Mouse (Mus musculus) CH12.LX (cell line): ENCODE results near the gene Trim9. TPM values are rescaled to one million over a fixed set of nuclear protein-coding genes. Genes with fewer than 3 reads are reported as not detected.
A peak's percentile ranks its signal among the peaks of the same experiment; 100 is the strongest.

Experiments
- DNase-seq: peaks from one replicate; pipeline ENCODE4 v3.0.0-alpha.2; 2013; ENCODE audit errors: extremely low read depth
- H3K27ac ChIP-seq: 2 replicates; pipeline ENCODE4 v1.5.1; 2012; ENCODE audit warnings: low read depth, mild to moderate bottlenecking, control low read depth, moderate library complexity; ENCODE audit not compliant: insufficient read depth
- H3K27me3 ChIP-seq: replicated peaks from 2 replicates; pipeline ENCODE3; 2012; ENCODE audit warnings: inconsistent platforms
- H3K36me3 ChIP-seq, 2 experiments: replicated peaks in 1 of 2; 2 replicates each; pipeline versions ENCODE3 to v1.6.1; 2012; ENCODE audit warnings: inconsistent platforms in 1 of 2, low read length in 1 of 2, mild to moderate bottlenecking in 1 of 2, mixed read lengths in 1 of 2, moderate library complexity in 1 of 2; ENCODE audit not compliant: control insufficient read depth in 1 of 2, insufficient read depth in 1 of 2
- H3K4me1 ChIP-seq, 2 experiments: 2 replicates each; pipeline ENCODE4 v1.6.1; 2012; ENCODE audit warnings: inconsistent platforms in 1 of 2, moderate library complexity in 1 of 2; ENCODE audit not compliant: insufficient read depth in 2 of 2, control insufficient read depth in 1 of 2
- H3K4me2 ChIP-seq: 2 replicates; pipeline ENCODE4 v1.6.1; 2012; ENCODE audit warnings: low read depth, mild to moderate bottlenecking, control low read depth; ENCODE audit not compliant: poor library complexity, insufficient read depth, severe bottlenecking
- H3K4me3 ChIP-seq, 3 experiments: fragments of 150-350 bp in 1 of 3; sonication (generic) in 1 of 3; replicated peaks in 1 of 3; 2 replicates each; pipeline versions ENCODE3 to v1.5.1; 2011 to 2012; ENCODE audit warnings: low read depth in 2 of 3, low read length in 2 of 3, mild to moderate bottlenecking in 2 of 3, moderate library complexity in 2 of 3, control low read depth in 1 of 3, improper control_type of control experiment in 1 of 3, inconsistent platforms in 1 of 3, mixed read lengths in 1 of 3; ENCODE audit not compliant: poor library complexity in 1 of 3
- H3K79me2 ChIP-seq: replicated peaks from 2 replicates; pipeline ENCODE4 v1.6.1; 2012; ENCODE audit warnings: mild to moderate bottlenecking, moderate library complexity; ENCODE audit not compliant: control insufficient read depth, poor library complexity, insufficient read depth, severe bottlenecking; ENCODE audit errors: extremely low read depth
- H3K9ac ChIP-seq: 2 replicates; pipeline ENCODE4 v1.6.1; 2012; ENCODE audit warnings: low read depth, mild to moderate bottlenecking, control low read depth, moderate library complexity; ENCODE audit not compliant: insufficient read depth
- H3K9me3 ChIP-seq: replicated peaks from 2 replicates; pipeline ENCODE3; 2012; ENCODE audit warnings: low read length, inconsistent platforms, mixed read lengths
- BHLHE40 ChIP-seq: IDR thresholded peaks from 2 replicates; pipeline ENCODE4 v1.6.1; 2011; ENCODE audit warnings: mild to moderate bottlenecking, low read depth, low read length, improper control_type of control experiment
- CHD2 ChIP-seq: IDR thresholded peaks from 2 replicates; pipeline ENCODE4 v1.6.1; 2011; ENCODE audit warnings: low read length, improper control_type of control experiment
- CTCF ChIP-seq, 2 experiments: IDR thresholded peaks in 1 of 2; conservative IDR thresholded peaks in 1 of 2; 2 replicates each; pipeline ENCODE4 v1.5.1; 2011 to 2012; ENCODE audit warnings: low read depth in 2 of 2, low read length in 2 of 2, improper control_type of control experiment in 1 of 2, inconsistent platforms in 1 of 2, mild to moderate bottlenecking in 1 of 2, moderate library complexity in 1 of 2
- ELF1 ChIP-seq: IDR thresholded peaks from 2 replicates; pipeline ENCODE4 v1.6.1; 2014; ENCODE audit warnings: low read depth, mild to moderate bottlenecking, inconsistent platforms, low read length, improper control_type of control experiment
- IRF4 ChIP-seq: IDR thresholded peaks from 2 replicates; pipeline ENCODE4 v1.6.1; 2014; ENCODE audit warnings: low read depth, mild to moderate bottlenecking, inconsistent platforms, low read length, improper control_type of control experiment
- JUN ChIP-seq: IDR thresholded peaks from 2 replicates; pipeline ENCODE4 v1.6.1; 2011; ENCODE audit warnings: low read depth, mild to moderate bottlenecking, low read length, improper control_type of control experiment, moderate library complexity; ENCODE audit not compliant: insufficient read depth
- JUND ChIP-seq: conservative IDR thresholded peaks from 2 replicates; pipeline ENCODE4 v1.6.1; 2011; ENCODE audit warnings: low read depth, low read length, improper control_type of control experiment
- MEF2A ChIP-seq: IDR thresholded peaks from 2 replicates; pipeline ENCODE4 v1.6.1; 2014; ENCODE audit warnings: low read depth, mild to moderate bottlenecking, inconsistent platforms, low read length, improper control_type of control experiment, borderline replicate concordance
- NELFE ChIP-seq: IDR thresholded peaks from 2 replicates; pipeline ENCODE4 v1.6.1; 2011; ENCODE audit warnings: low read depth, low read length, improper control_type of control experiment
- RCOR1 ChIP-seq: conservative IDR thresholded peaks from 2 replicates; pipeline ENCODE4 v1.6.1; 2012; ENCODE audit warnings: low read depth, mild to moderate bottlenecking, inconsistent platforms, low read length, improper control_type of control experiment
- SMC3 ChIP-seq: IDR thresholded peaks from 2 replicates; pipeline ENCODE4 v1.6.1; 2011; ENCODE audit warnings: low read depth, low read length, improper control_type of control experiment
- TCF12 ChIP-seq: IDR thresholded peaks from 2 replicates; pipeline ENCODE4 v1.6.1; 2014; ENCODE audit warnings: low read depth, mild to moderate bottlenecking, inconsistent platforms, low read length, improper control_type of control experiment
- UBTF ChIP-seq: IDR thresholded peaks from 2 replicates; pipeline ENCODE4 v1.6.1; 2012; ENCODE audit warnings: low read depth, mild to moderate bottlenecking, inconsistent platforms, low read length, improper control_type of control experiment, moderate library complexity
- USF2 ChIP-seq: conservative IDR thresholded peaks from 2 replicates; pipeline ENCODE4 v1.6.1; 2011; ENCODE audit warnings: low read depth, low read length, improper control_type of control experiment
- ZC3H11A ChIP-seq: IDR thresholded peaks from 2 replicates; pipeline ENCODE4 v1.6.1; 2012; ENCODE audit warnings: low read depth, mild to moderate bottlenecking, inconsistent platforms, low read length, improper control_type of control experiment
- ZKSCAN1 ChIP-seq: IDR thresholded peaks from 2 replicates; pipeline ENCODE4 v1.6.1; 2012; ENCODE audit warnings: low read depth, inconsistent platforms, low read length, improper control_type of control experiment, borderline replicate concordance
- dilution Hi-C: fragments of 300-500 bp; cut with MboI; formaldehyde crosslinking; loops from 2 replicates; pipeline ENCODE4 v1.14.3; 2020; ENCODE audit warnings: low sequenced_read_pairs; ENCODE audit not compliant: extremely low pct_unique_long_range_greater_than_20kb, extremely low pct_ligation_motif_present
- in situ Hi-C: fragments of 300-500 bp; cut with MboI; formaldehyde crosslinking; loops from 3 replicates; pipeline ENCODE4 v1.14.3; 2019; ENCODE audit warnings: low sequenced_read_pairs, low pct_ligation_motif_present, low pct_unique_long_range_greater_than_20kb, mixed read lengths
- polyA plus RNA-seq: library from polyadenylated mRNA; unstranded; fragments of >175 nt; gene quantifications from 2 replicates; pipeline ENCODE4 v1.2.1, GENCODE M21; 2012; ENCODE audit warnings: low read depth; ENCODE audit not compliant: insufficient read length
- total RNA-seq, 2 experiments: library from RNA; depleted of rRNA; stranded (reverse); fragments of 300-350 nt in 1 of 2; fragments of >200 nt in 1 of 2; gene quantifications; 2 replicates each; pipeline ENCODE4 v1.2.3; 2012 to 2014

Gene Trim9
- total and polyA plus RNA-seq, 3 experiments, result 0.07 TPM; not detected in 2

GRCm38 (mm10) chr12:70266494-70266931 lies 80.9 kb downstream of the Trim9 start:
- Histone ChIP-seq H3K27ac (no peak overlapping the region), H3K36me3 (no peaks in the 10 kb centered on the region), H3K4me3 (no peak overlapping the region), H3K9me3 (no peaks in the 10 kb centered on the region), H3K4me1 (peaks cover 4 to 17% of the 10 kb centered on the region in 2 experiments; a peak in 2 of 4 replicates), H3K9ac (0 out of 2 replicates have a peak overlapping the region, but pooled peaks have one; percentile 17), H3K79me2 (no peaks in the 10 kb centered on the region), H3K27me3 (no peaks in the 10 kb centered on the region), H3K4me2 (peak overlapping the region; percentile 33)
- in situ Hi-C loops, result no loop called here
- dilution Hi-C loops, result no loop called here
- DNase-seq, result peak; percentile 50
- TF ChIP-seq JUN, result no peak
- no peak for TF ChIP-seq USF2
- peak; percentile 22; the same call in 1 of the 2 replicates for TF ChIP-seq BHLHE40
- TF ChIP-seq ELF1, result peak; percentile 29; the same call in 1 of the 2 replicates
- TF ChIP-seq TCF12, result no peak

GRCm38 (mm10) chr12:70263721-70264120 lies 83.7 kb downstream of the Trim9 start:
- no peak overlapping the region for H3K27ac ChIP-seq
- H3K36me3 ChIP-seq, result no peaks in the 10 kb centered on the region
- peaks cover 4 to 17% of the 10 kb centered on the region in 2 experiments; a peak in 3 of 4 replicates for H3K4me1 ChIP-seq
- H3K9me3 ChIP-seq, result no peaks in the 10 kb centered on the region
- in situ Hi-C loops, result no loop called here
- TF ChIP-seq CHD2 (no peak), NELFE (no peak), MEF2A (no peak), SMC3 (no peak), ZC3H11A (no peak), IRF4 (no peak), CTCF (conservative IDR thresholded peaks at IDR 0.05 in 1 of 2, IDR thresholded peaks at IDR 0.05 in 1 of 2; ENCODE audit: low read depth in 2 of 2, low read length in 2 of 2) (no peak), ZKSCAN1 (no peak), UBTF (no peak), JUND (no peak), RCOR1 (no peak)
- no peak overlapping the region for H3K4me2 ChIP-seq
- dilution Hi-C loops, result no loop called here
- no peak for DNase-seq
- no peak overlapping the region for H3K4me3 ChIP-seq
- H3K9ac ChIP-seq, result no peak overlapping the region
- H3K27me3 ChIP-seq, result no peaks in the 10 kb centered on the region
- H3K79me2 ChIP-seq, result no peaks in the 10 kb centered on the region
